Comparison of ENCODE assay signal across 9 mouse cellular contexts in the genomic region with DNA sequence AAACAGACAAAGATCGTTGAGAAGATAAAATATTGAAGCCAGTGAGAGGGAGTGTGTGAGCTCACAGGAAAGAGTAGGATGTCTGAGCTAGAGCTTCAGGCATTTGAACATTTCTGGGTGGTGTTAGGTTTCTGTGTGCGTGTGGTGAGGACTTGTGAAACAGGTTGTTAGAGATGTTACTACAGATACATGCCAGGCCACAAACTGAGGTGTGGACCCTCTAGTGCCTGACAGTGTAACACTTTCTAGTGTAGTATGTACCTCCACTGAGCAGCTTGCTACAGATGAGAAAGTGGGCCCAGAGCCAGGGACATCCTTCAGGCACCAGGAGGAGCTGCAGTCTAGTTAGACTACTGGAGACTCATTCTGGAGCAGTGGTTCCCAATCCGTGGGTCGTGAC. TPM values are rescaled to one million over a fixed set of nuclear protein-coding genes. Genes with fewer than 3 reads are reported as not detected.
DNase-seq lines count a peak whose midpoint lies in the region; ATAC-seq lines count a peak whose summit lies in the region.
"Had no signal": no experiment of that assay in that cellular context is flagged by ENCODE, and none has a peak within 500 bp of the region (broad histone marks: within the 10 kb centered on the region; RNA-seq: fewer than 3 reads in every experiment).

No protein-coding gene starts in this region.

- no peaks in the 10 kb centered on the region for H3K4me1 ChIP-seq in hindbrain, embryonic 16.5 days (ENCODE audit: control insufficient read depth, insufficient read depth, low read depth, low read length)

- no peaks in the 10 kb centered on the region for H3K9me3 ChIP-seq in hindbrain, embryonic 16.5 days (ENCODE audit: control insufficient read depth, low read length)
- H3K9me3 ChIP-seq: heart, embryonic 15.5 days had no signal

- ATAC-seq in frontal cortex, adult (ENCODE audit: low TSS enrichment) = peak; percentile 65
- no peak for ATAC-seq in hindbrain, embryonic 16.5 days

- no peak overlapping the region for H3K27ac ChIP-seq in hindbrain, embryonic 16.5 days (ENCODE audit: low read depth, low read length)

- peaks cover 14% of the 10 kb centered on the region for H3K36me3 ChIP-seq in hindbrain, embryonic 16.5 days (ENCODE audit: control insufficient read depth, insufficient read depth, low read length)

- no peak overlapping the region for H3K4me2 ChIP-seq in hindbrain, embryonic 16.5 days (ENCODE audit: low read length)
- H3K4me2 ChIP-seq: heart, embryonic 15.5 days had no signal

- DNase-seq in frontal cortex, postnatal 10 days (ENCODE audit: low spot score in 2 of 2) = no peak
- peak; percentile 35 for DNase-seq in left cerebral cortex, postnatal 4 days
- no peak for DNase-seq in left cerebral cortex, adult 11 months (ENCODE audit: low spot score)
- DNase-seq in R1 (ENCODE audit: low read depth, low spot score) = peak; percentile 13
- peak; percentile 50 for DNase-seq in induced T-regulatory cell, adult 2 months (ENCODE audit: low read depth)
- DNase-seq in heart, adult 18-20 months = no peak

- no peak overlapping the region for H3K9ac ChIP-seq in hindbrain, embryonic 16.5 days (ENCODE audit: low read depth, low read length)
- H3K9ac ChIP-seq: heart, embryonic 15.5 days had no signal

- H3K27me3 ChIP-seq in hindbrain, embryonic 16.5 days (replicated peaks; ENCODE audit: control insufficient read depth, insufficient read depth, low read length) = no peaks in the 10 kb centered on the region
- H3K27me3 ChIP-seq: heart, embryonic 15.5 days had no signal

- no peak overlapping the region for H3K4me3 ChIP-seq in hindbrain, embryonic 16.5 days (ENCODE audit: low read length)
- H3K4me3 ChIP-seq: heart, embryonic 15.5 days had no signal

- intact Hi-C loops in left cerebral cortex, postnatal 4 days (cut with DNase I) = no loop called here

- WGBS in hindbrain, embryonic 16.5 days = 91% methylated on average over 4 of the region's 4 CpGs

RNA-seq across cellular contexts. Expression of a gene that starts 30.5 kb away (rescaled TPM):
- total RNA-seq in left cerebral cortex, postnatal 4 days (2021) = 10 to 100 TPM; 53.4 to 60.9 TPM
- 108 and 122 TPM in 2 replicates for polyA plus RNA-seq in hindbrain, embryonic 16.5 days (2015; fragmentation: Nextera tagmentation; extraction: Ambion mirVana)
- 100 to 1,000 TPM; 119 to 125 TPM for total RNA-seq in heart, adult 18-20 months (2021)

RNA-seq across cellular contexts. Expression of a gene that starts 31.8 kb away (rescaled TPM):
- total RNA-seq in left cerebral cortex, postnatal 4 days (2021) = 100 to 1,000 TPM; 862 to 884 TPM
- polyA plus RNA-seq in hindbrain, embryonic 16.5 days (2015; fragmentation: Nextera tagmentation; extraction: Ambion mirVana) = 889 and 920 TPM in 2 replicates
- total RNA-seq in heart, adult 18-20 months (2021) = 10 to 100 TPM; 83.9 to 89.1 TPM

Comparison
In these comparisons a context has a peak if more than half of its experiments do, and no peak if none do; other contexts are left out.
1. DNase-seq: peak in left cerebral cortex, postnatal 4 days (single experiment), R1 (single experiment) and induced T-regulatory cell, adult 2 months (single experiment); none in frontal cortex, postnatal 10 days (0 of 2), left cerebral cortex, adult 11 months (single experiment) and heart, adult 18-20 months (0 of 2).
2. RNA of a gene that starts 31.8 kb away (total RNA-seq): 862 to 884 TPM in left cerebral cortex, postnatal 4 days; 83.9 to 89.1 TPM in heart, adult 18-20 months; every median in the first group is over 4 times any median in the second.